Mouse (Mus musculus) midbrain, embryonic 10.5 days (tissue): ENCODE data around the gene Erbb2. TPM values are rescaled to one million over a fixed set of nuclear protein-coding genes. Genes with fewer than 3 reads are reported as not detected.
A peak's percentile ranks its signal among the peaks of the same experiment; 100 is the strongest.

Source experiments
- DNase-seq: peaks from one replicate; pipeline ENCODE4 v3.0.0-alpha.2; 2017; ENCODE audit warnings: low spot score
- H3K27ac ChIP-seq: fragments of 300-500 bp; sonication (generic); replicated peaks from 2 replicates; pipeline ENCODE4 v1.5.1; 2016; ENCODE audit warnings: mild to moderate bottlenecking
- H3K27me3 ChIP-seq: fragments of 300-500 bp; sonication (generic); 2 replicates; pipeline ENCODE4 v1.6.1; 2016; ENCODE audit warnings: low read depth, mild to moderate bottlenecking; ENCODE audit not compliant: poor library complexity, severe bottlenecking
- H3K36me3 ChIP-seq: fragments of 300-500 bp; sonication (generic); 2 replicates; pipeline ENCODE4 v1.6.1; 2016; ENCODE audit warnings: mild to moderate bottlenecking, moderate library complexity
- H3K4me1 ChIP-seq: fragments of 300-500 bp; sonication (generic); 2 replicates; pipeline ENCODE4 v1.6.1; 2016
- H3K4me3 ChIP-seq: fragments of 300-500 bp; sonication (generic); 2 replicates; pipeline ENCODE4 v1.5.1; 2016; ENCODE audit warnings: mild to moderate bottlenecking, moderate library complexity
- H3K9me3 ChIP-seq: fragments of 300-500 bp; sonication (generic); replicated peaks from 2 replicates; pipeline ENCODE4 v1.6.1; 2016; ENCODE audit warnings: mild to moderate bottlenecking
- WGBS: fragments of 180-500 bp; shearing (Covaris S2); methylation state at CpG from one replicate; pipeline ENCODE4 v1.1.7; 2016; 5-methylcytosine and 5-hydroxymethylcytosine counted together
- polyA plus RNA-seq: library from polyadenylated mRNA; unstranded; fragments of >200 nt; fragmentation: Nextera tagmentation; extraction: Ambion mirVana; gene quantifications from 2 replicates; pipeline ENCODE4 v1.2.1, GENCODE M21; 2016

The Erbb2 gene
- polyA plus RNA-seq, 1 experiment from 2014 or later = 21.8 TPM

GRCm38 (mm10) chr11:98412797-98413301 lies 579 bp downstream of the Erbb2 start:
- DNase-seq = peak; percentile 72

GRCm38 (mm10) chr11:98413731-98414130 lies 1.5 kb downstream of the Erbb2 start:
- H3K27me3 ChIP-seq = peaks cover 64% of the 10 kb centered on the region
- peaks cover 56% of the 10 kb centered on the region for H3K4me1 ChIP-seq
- 36% methylated on average over 7 of the region's 7 CpGs for WGBS
- DNase-seq = no peak
- no peaks in the 10 kb centered on the region for H3K9me3 ChIP-seq
- no peaks in the 10 kb centered on the region for H3K36me3 ChIP-seq
- H3K4me3 ChIP-seq = peak overlapping the region; percentile 96
- H3K27ac ChIP-seq = peak overlapping the region; percentile 92

More at GRCm38 (mm10) chr11:98412797-98413301, 579 bp downstream of the Erbb2 start:
- WGBS = under 1% methylated on average over 40 of the region's 40 CpGs
- peaks cover 64% of the 10 kb centered on the region for H3K27me3 ChIP-seq
- peak overlapping the region; percentile 92 for H3K27ac ChIP-seq
- peaks cover 54% of the 10 kb centered on the region for H3K4me1 ChIP-seq
- peak overlapping the region; percentile 96 for H3K4me3 ChIP-seq
- H3K9me3 ChIP-seq = no peaks in the 10 kb centered on the region
- H3K36me3 ChIP-seq = no peaks in the 10 kb centered on the region

GRCm38 (mm10) chr11:98414162-98414561 lies 1.9 kb downstream of the Erbb2 start:
- peak overlapping the region; percentile 96 for H3K4me3 ChIP-seq
- H3K27ac ChIP-seq = no peak overlapping the region
- peaks cover 62% of the 10 kb centered on the region for H3K27me3 ChIP-seq
- peaks cover 52% of the 10 kb centered on the region for H3K4me1 ChIP-seq
- 27% methylated on average over 2 of the region's 2 CpGs for WGBS
- no peaks in the 10 kb centered on the region for H3K9me3 ChIP-seq
- no peaks in the 10 kb centered on the region for H3K36me3 ChIP-seq
- DNase-seq = no peak

GRCm38 (mm10) chr11:98417074-98417473 lies 4.8 kb downstream of the Erbb2 start:
- Histone ChIP-seq H3K36me3 (peaks cover 12% of the 10 kb centered on the region; the same call in 1 of the 2 replicates), H3K4me3 (no peak overlapping the region), H3K9me3 (no peaks in the 10 kb centered on the region), H3K27ac (no peak overlapping the region), H3K4me1 (peaks cover 34% of the 10 kb centered on the region), H3K27me3 (peaks cover 33% of the 10 kb centered on the region)
- no peak for DNase-seq
- 92% methylated on average over 1 of the region's 1 CpGs for WGBS

GRCm38 (mm10) chr11:98418273-98418672 lies 6.0 kb downstream of the Erbb2 start:
- H3K27ac ChIP-seq = peak overlapping the region; percentile 28; the same call in 1 of the 2 replicates
- no peak for DNase-seq

GRCm38 (mm10) chr11:98418939-98419547 lies 6.8 kb downstream of the Erbb2 start:
- Histone ChIP-seq H3K4me1 (peaks cover 16% of the 10 kb centered on the region), H3K4me3 (no peak overlapping the region), H3K36me3 (peaks cover 31% of the 10 kb centered on the region), H3K9me3 (no peaks in the 10 kb centered on the region), H3K27ac (no peak overlapping the region), H3K27me3 (peaks cover 14% of the 10 kb centered on the region)
- no peak for DNase-seq
- WGBS = 83% methylated on average over 10 of the region's 10 CpGs

More at GRCm38 (mm10) chr11:98418273-98418672, 6.0 kb downstream of the Erbb2 start:
- Histone ChIP-seq H3K36me3 (peaks cover 24% of the 10 kb centered on the region), H3K9me3 (no peaks in the 10 kb centered on the region), H3K4me3 (no peak overlapping the region), H3K4me1 (peaks cover 24% of the 10 kb centered on the region), H3K27me3 (peaks cover 21% of the 10 kb centered on the region)
- WGBS = 77% methylated on average over 6 of the region's 6 CpGs

- Histone ChIP-seq H3K4me3 (no peak overlapping the region), H3K27ac (no peak overlapping the region), H3K9me3 (no peaks in the 10 kb centered on the region), H3K36me3 (peaks cover 81% of the 10 kb centered on the region), H3K27me3 (no peaks in the 10 kb centered on the region), H3K4me1 (no peaks in the 10 kb centered on the region)
- no peak for DNase-seq
- 91% methylated on average over 7 of the region's 7 CpGs for WGBS
Measured at GRCm38 (mm10) chr11:98426592-98426991, 14.3 kb downstream of the Erbb2 start.

GRCm38 (mm10) chr11:98428436-98428835 lies 16.2 kb downstream of the Erbb2 start:
- Histone ChIP-seq H3K27ac (no peak overlapping the region), H3K36me3 (peaks cover 81% of the 10 kb centered on the region), H3K4me3 (no peak overlapping the region), H3K27me3 (no peaks in the 10 kb centered on the region), H3K9me3 (no peaks in the 10 kb centered on the region), H3K4me1 (no peaks in the 10 kb centered on the region)
- 91% methylated on average over 5 of the region's 5 CpGs for WGBS
- DNase-seq = no peak

GRCm38 (mm10) chr11:98431743-98432502 lies 19.7 kb downstream of the Erbb2 start:
- Histone ChIP-seq H3K27me3 (no peaks in the 10 kb centered on the region), H3K9me3 (no peaks in the 10 kb centered on the region), H3K4me1 (no peaks in the 10 kb centered on the region), H3K4me3 (no peak overlapping the region), H3K27ac (no peak overlapping the region), H3K36me3 (peaks cover 94% of the 10 kb centered on the region)
- DNase-seq = no peak
- 78% methylated on average over 9 of the region's 9 CpGs for WGBS

GRCm38 (mm10) chr11:98435723-98436122 lies 23.5 kb downstream of the Erbb2 start:
- WGBS = 90% methylated on average over 9 of the region's 9 CpGs
- DNase-seq = no peak
- peaks cover 69% of the 10 kb centered on the region for H3K36me3 ChIP-seq
- H3K9me3 ChIP-seq = no peaks in the 10 kb centered on the region
- H3K4me3 ChIP-seq = no peak overlapping the region
- H3K27ac ChIP-seq = no peak overlapping the region
- no peaks in the 10 kb centered on the region for H3K27me3 ChIP-seq
- H3K4me1 ChIP-seq = peaks cover 13% of the 10 kb centered on the region

- no peaks in the 10 kb centered on the region for H3K9me3 ChIP-seq
- H3K27ac ChIP-seq = no peak overlapping the region
- peaks cover 52% of the 10 kb centered on the region for H3K36me3 ChIP-seq
- no peaks in the 10 kb centered on the region for H3K27me3 ChIP-seq
- H3K4me1 ChIP-seq = peaks cover 13% of the 10 kb centered on the region
- peak overlapping the region; percentile 83; the same call in 1 of the 2 replicates for H3K4me3 ChIP-seq
- no peak for DNase-seq
- 91% methylated on average over 6 of the region's 6 CpGs for WGBS
Measured at GRCm38 (mm10) chr11:98437441-98437840, 25.2 kb downstream of the Erbb2 start.

- H3K4me3 ChIP-seq = peak within 1 kb of the TSS; percentile 83
- peaks cover 13% of the 10 kb centered on the region for H3K4me1 ChIP-seq
- H3K27me3 ChIP-seq = no peaks in the 10 kb centered on the region
- 3% methylated on average over 43 of the region's 43 CpGs for WGBS
- peaks cover 41% of the 10 kb centered on the region for H3K36me3 ChIP-seq
- peak within 1 kb of the TSS; percentile 82 for H3K27ac ChIP-seq
- DNase-seq = peak; percentile 96
- H3K9me3 ChIP-seq = no peaks in the 10 kb centered on the region
Measured at GRCm38 (mm10) chr11:98438331-98439158, 26.3 kb downstream of the Erbb2 start, which contains the start of gene Mien1. TSS of gene Mien1 (minus strand) at chr11:98438991.
